ENCODE assay signal across 19 mouse cellular contexts in genomic region chr8:84809109-84809940, GRCm38 (mm10). TPM values are rescaled to one million over a fixed set of nuclear protein-coding genes. Genes with fewer than 3 reads are reported as not detected.
DNase-seq lines count a peak whose midpoint lies in the region; ATAC-seq and TF ChIP-seq lines count a peak whose summit lies in the region.
"Had no signal": no experiment of that assay in that cellular context is flagged by ENCODE, and none has a peak within 500 bp of the region (broad histone marks: within the 10 kb centered on the region; RNA-seq: fewer than 3 reads in every experiment).

No protein-coding gene starts in this region.

- no peak for TF ChIP-seq POLR2A in brain, embryonic 14.5 days (IDR thresholded peaks at IDR 0.05; ENCODE audit: borderline replicate concordance, extremely low read depth, insufficient read depth, insufficient read length, poor library complexity, severe bottlenecking)
- no peak for TF ChIP-seq POLR2A in thymus, adult 2 months (IDR thresholded peaks at IDR 0.05; ENCODE audit: control insufficient read depth, extremely low read depth, insufficient read depth, low read length, poor library complexity)

- TF ChIP-seq CTCF in gastrocnemius, adult 2 months (IDR thresholded peaks at IDR 0.05), result no peak
- TF ChIP-seq CTCF in brain, embryonic 14.5 days (IDR thresholded peaks at IDR 0.05; ENCODE audit: borderline replicate concordance, extremely low read depth, insufficient read depth, insufficient read length), result no peak
- TF ChIP-seq CTCF in thymus, adult 2 months (IDR thresholded peaks at IDR 0.05; ENCODE audit: borderline replicate concordance, control insufficient read depth, extremely low read depth, insufficient read depth, low read length, poor library complexity), result no peak

- no peaks in the 10 kb centered on the region for H3K36me3 ChIP-seq in limb, embryonic 13.5 days
- H3K36me3 ChIP-seq in limb, embryonic 10.5 days, result no peaks in the 10 kb centered on the region
- no peaks in the 10 kb centered on the region for H3K36me3 ChIP-seq in forebrain, embryonic 15.5 days
- no peaks in the 10 kb centered on the region for H3K36me3 ChIP-seq in thymus, adult 2 months (ENCODE audit: control insufficient read depth, insufficient read depth, low read length)

- 61% methylated on average over 12 of the region's 12 CpGs for WGBS in limb, embryonic 13.5 days
- WGBS in limb, embryonic 10.5 days, result 61% methylated on average over 12 of the region's 12 CpGs
- WGBS in forebrain, embryonic 15.5 days, result 33% methylated on average over 12 of the region's 12 CpGs
- 94% methylated on average over 12 of the region's 12 CpGs for WGBS in thymus, adult 2 months

- H3K4me2 ChIP-seq in limb, embryonic 13.5 days (replicated peaks), result no peak overlapping the region
- no peak overlapping the region for H3K4me2 ChIP-seq in forebrain, embryonic 15.5 days (replicated peaks)

- DNase-seq in gastrocnemius, adult 2 months, result no peak
- DNase-seq in gastrocnemius, postnatal 36 days, result no peak
- no peak for DNase-seq in limb, embryonic 10.5 days (ENCODE audit: low spot score)
- peak; percentile 85 for DNase-seq in brain, embryonic 14.5 days (ENCODE audit: low read depth)
- DNase-seq in spleen, postnatal 14 days (ENCODE audit: low spot score in 2 of 2), result no peak
- DNase-seq in thymus, adult 2 months, result no peak
- DNase-seq: adrenal gland, adult 2 months; cerebellum, adult 11 months; kidney, adult 2 months; kidney, postnatal 25 days; liver; liver, postnatal 0 days; lung, postnatal 36 days; retina, postnatal 1 day; right cerebral cortex, postnatal 4 days had no signal

- no peak overlapping the region for H3K9ac ChIP-seq in limb, embryonic 13.5 days
- 0 out of 2 replicates have a peak overlapping the region, but pooled peaks have one; percentile 8 for H3K9ac ChIP-seq in forebrain, embryonic 15.5 days (replicated peaks)
- H3K9ac ChIP-seq: liver, postnatal 0 days had no signal

- no peak overlapping the region for H3K4me3 ChIP-seq in gastrocnemius, adult 2 months
- H3K4me3 ChIP-seq in limb, embryonic 13.5 days, result no peak overlapping the region
- H3K4me3 ChIP-seq in limb, embryonic 10.5 days, result no peak overlapping the region
- H3K4me3 ChIP-seq in forebrain, embryonic 15.5 days, result no peak overlapping the region
- H3K4me3 ChIP-seq in thymus, adult 2 months (ENCODE audit: control insufficient read depth, insufficient read depth, low read length), result no peak overlapping the region
- H3K4me3 ChIP-seq: erythroblast, embryonic 14.5 days had no signal

- peaks cover 21% of the 10 kb centered on the region for H3K4me1 ChIP-seq in limb, embryonic 13.5 days
- peaks cover 10% of the 10 kb centered on the region for H3K4me1 ChIP-seq in limb, embryonic 10.5 days
- H3K4me1 ChIP-seq in forebrain, embryonic 15.5 days, result peaks cover 40% of the 10 kb centered on the region
- H3K4me1 ChIP-seq in thymus, adult 2 months (replicated peaks; ENCODE audit: control insufficient read depth, insufficient read depth, low read length), result peaks cover 2% of the 10 kb centered on the region; the same call in 1 of the 2 replicates

- ATAC-seq in limb, embryonic 13.5 days (ENCODE audit: low FRiP score, low read depth), result no peak
- peak; percentile 10 for ATAC-seq in forebrain, embryonic 15.5 days (replicated peaks)
- ATAC-seq: liver, postnatal 0 days; midbrain, embryonic 16.5 days had no signal

- peaks cover 5% of the 10 kb centered on the region for H3K9me3 ChIP-seq in limb, embryonic 13.5 days
- H3K9me3 ChIP-seq in limb, embryonic 10.5 days (replicated peaks), result no peaks in the 10 kb centered on the region
- H3K9me3 ChIP-seq in forebrain, embryonic 15.5 days, result no peaks in the 10 kb centered on the region

- H3K27me3 ChIP-seq in limb, embryonic 13.5 days, result peaks cover 31% of the 10 kb centered on the region
- H3K27me3 ChIP-seq in limb, embryonic 10.5 days (ENCODE audit: low read depth, poor library complexity, severe bottlenecking), result peaks cover 97% of the 10 kb centered on the region
- H3K27me3 ChIP-seq in forebrain, embryonic 15.5 days, result no peaks in the 10 kb centered on the region
- no peaks in the 10 kb centered on the region for H3K27me3 ChIP-seq in thymus, adult 2 months (ENCODE audit: control insufficient read depth, insufficient read depth, low read length)

- H3K27ac ChIP-seq in gastrocnemius, adult 2 months, result peak overlapping the region; percentile 62
- peak overlapping the region; percentile 52; the same call in 1 of the 2 replicates for H3K27ac ChIP-seq in limb, embryonic 13.5 days
- H3K27ac ChIP-seq in limb, embryonic 10.5 days, result no peak overlapping the region
- H3K27ac ChIP-seq in forebrain, embryonic 15.5 days (replicated peaks), result peak overlapping the region; percentile 73
- no peak overlapping the region for H3K27ac ChIP-seq in thymus, adult 2 months (ENCODE audit: control insufficient read depth, insufficient read depth, low read length)

- intact Hi-C loops in gastrocnemius, adult 2 months (cut with DNase I), result no loop called here
- intact Hi-C loops in gastrocnemius, postnatal 36 days (cut with DNase I), result loop anchor here (2.0 kb wide), 1 partner anchor 73 kb away; no protein-coding TSS in a partner anchor

RNA-seq across cellular contexts. Expression of gene Nfix, which starts 9.2 kb away (rescaled TPM):
- total RNA-seq in gastrocnemius, adult 2 months (2021), result 100 to 1,000 TPM; 465 to 558 TPM
- total RNA-seq in gastrocnemius, postnatal 36 days (2021), result 100 to 1,000 TPM; 433 to 510 TPM
- polyA plus RNA-seq in limb, embryonic 13.5 days (2015; fragmentation: Nextera tagmentation; extraction: Ambion mirVana), result 46.9 and 48.0 TPM in 2 replicates
- 0.24 and 2.1 TPM in 2 replicates for polyA plus RNA-seq in limb, embryonic 10.5 days (2016; fragmentation: Nextera tagmentation; extraction: Ambion mirVana)
- polyA plus RNA-seq in brain, embryonic 14.5 days (2012; rRNA removed), result 34.0 and 46.8 TPM in 2 replicates
- 413 and 445 TPM in 2 replicates for polyA plus RNA-seq in forebrain, embryonic 15.5 days (2015; fragmentation: Nextera tagmentation; extraction: Ambion mirVana)
- 17.7 and 18.2 TPM in 2 replicates for polyA plus RNA-seq in thymus, adult 2 months (2012; rRNA removed)

RNA-seq across cellular contexts. Expression of gene Dand5, which starts 13.3 kb away (rescaled TPM):
- total RNA-seq in gastrocnemius, adult 2 months (2021), result 10 to 100 TPM; 10.2 to 14.3 TPM
- 1 to 10 TPM; 8.3 to 9.9 TPM for total RNA-seq in gastrocnemius, postnatal 36 days (2021)
- polyA plus RNA-seq in limb, embryonic 13.5 days (2015; fragmentation: Nextera tagmentation; extraction: Ambion mirVana), result 6.3 TPM in 2 replicates
- 1.9 and 2.7 TPM in 2 replicates for polyA plus RNA-seq in limb, embryonic 10.5 days (2016; fragmentation: Nextera tagmentation; extraction: Ambion mirVana)
- 8.0 and 8.9 TPM in 2 replicates for polyA plus RNA-seq in brain, embryonic 14.5 days (2012; rRNA removed)
- polyA plus RNA-seq in forebrain, embryonic 15.5 days (2015; fragmentation: Nextera tagmentation; extraction: Ambion mirVana), result 8.1 and 8.9 TPM in 2 replicates
- 2.2 TPM in 2 replicates for polyA plus RNA-seq in thymus, adult 2 months (2012; rRNA removed)

RNA-seq across cellular contexts. Expression of gene Gadd45gip1, which starts 22.0 kb away (rescaled TPM):
- 10 to 100 TPM; 16.2 to 30.4 TPM for total RNA-seq in gastrocnemius, adult 2 months (2021)
- 10 to 100 TPM; 17.7 to 23.0 TPM for total RNA-seq in gastrocnemius, postnatal 36 days (2021)
- 48.1 and 48.4 TPM in 2 replicates for polyA plus RNA-seq in limb, embryonic 13.5 days (2015; fragmentation: Nextera tagmentation; extraction: Ambion mirVana)
- 51.7 and 54.4 TPM in 2 replicates for polyA plus RNA-seq in limb, embryonic 10.5 days (2016; fragmentation: Nextera tagmentation; extraction: Ambion mirVana)
- polyA plus RNA-seq in brain, embryonic 14.5 days (2012; rRNA removed), result 30.1 and 39.2 TPM in 2 replicates
- 36.3 and 39.9 TPM in 2 replicates for polyA plus RNA-seq in forebrain, embryonic 15.5 days (2015; fragmentation: Nextera tagmentation; extraction: Ambion mirVana)
- 52.9 and 60.6 TPM in 2 replicates for polyA plus RNA-seq in thymus, adult 2 months (2012; rRNA removed)

RNA-seq across cellular contexts. Expression of gene Rad23a, which starts 31.1 kb away (rescaled TPM):
- 100 to 1,000 TPM; 159 to 172 TPM for total RNA-seq in gastrocnemius, adult 2 months (2021)
- 100 to 1,000 TPM; 136 to 151 TPM for total RNA-seq in gastrocnemius, postnatal 36 days (2021)
- 106 TPM in 2 replicates for polyA plus RNA-seq in limb, embryonic 13.5 days (2015; fragmentation: Nextera tagmentation; extraction: Ambion mirVana)
- 119 and 122 TPM in 2 replicates for polyA plus RNA-seq in limb, embryonic 10.5 days (2016; fragmentation: Nextera tagmentation; extraction: Ambion mirVana)
- 63.7 and 66.0 TPM in 2 replicates for polyA plus RNA-seq in brain, embryonic 14.5 days (2012; rRNA removed)
- 82.1 and 85.1 TPM in 2 replicates for polyA plus RNA-seq in forebrain, embryonic 15.5 days (2015; fragmentation: Nextera tagmentation; extraction: Ambion mirVana)
- 109 and 117 TPM in 2 replicates for polyA plus RNA-seq in thymus, adult 2 months (2012; rRNA removed)

RNA-seq across cellular contexts. Expression of gene Calr, which starts 37.4 kb away (rescaled TPM):
- total RNA-seq in gastrocnemius, adult 2 months (2021), result 100 to 1,000 TPM; 149 to 205 TPM
- total RNA-seq in gastrocnemius, postnatal 36 days (2021), result 100 to 1,000 TPM; 153 to 159 TPM
- polyA plus RNA-seq in limb, embryonic 13.5 days (2015; fragmentation: Nextera tagmentation; extraction: Ambion mirVana), result 943 and 1,018 TPM in 2 replicates
- polyA plus RNA-seq in limb, embryonic 10.5 days (2016; fragmentation: Nextera tagmentation; extraction: Ambion mirVana), result 820 and 843 TPM in 2 replicates
- 374 and 466 TPM in 2 replicates for polyA plus RNA-seq in brain, embryonic 14.5 days (2012; rRNA removed)
- polyA plus RNA-seq in forebrain, embryonic 15.5 days (2015; fragmentation: Nextera tagmentation; extraction: Ambion mirVana), result 559 and 575 TPM in 2 replicates
- 182 and 186 TPM in 2 replicates for polyA plus RNA-seq in thymus, adult 2 months (2012; rRNA removed)

Comparison
In these comparisons a context has a peak if more than half of its experiments do, and no peak if none do; other contexts are left out.
1. H3K27ac ChIP-seq: peak in gastrocnemius, adult 2 months (single experiment), limb, embryonic 13.5 days (single experiment) and forebrain, embryonic 15.5 days (single experiment); none in limb, embryonic 10.5 days (single experiment) and thymus, adult 2 months (single experiment).